Mouse (Mus musculus): ENCODE results near the gene Slc30a7. TPM values are rescaled to one million over a fixed set of nuclear protein-coding genes. Genes with fewer than 3 reads are reported as not detected.

Gene Slc30a7
- polyA plus RNA-seq, 1 experiment = 13.1 TPM

- Histone ChIP-seq H3K27ac (ENCODE audit: insufficient read depth, low read length) (no peak overlapping the region), H3K4me3 (ENCODE audit: insufficient read depth, low read length) (no peak overlapping the region), H3K4me1 (ENCODE audit: control insufficient read depth, insufficient read depth, low read length) (no peaks in the 10 kb centered on the region)
- TF ChIP-seq CTCF (IDR thresholded peaks at IDR 0.05; ENCODE audit: extremely low read depth, insufficient read depth, low read length) (no peak), POLR2A (IDR thresholded peaks at IDR 0.05; ENCODE audit: extremely low read depth, insufficient read depth, low read length) (no peak)
Observed at GRCm38 (mm10) chr3:116024669-116025068, 17.5 kb upstream of the Slc30a7 start.

DNA sequence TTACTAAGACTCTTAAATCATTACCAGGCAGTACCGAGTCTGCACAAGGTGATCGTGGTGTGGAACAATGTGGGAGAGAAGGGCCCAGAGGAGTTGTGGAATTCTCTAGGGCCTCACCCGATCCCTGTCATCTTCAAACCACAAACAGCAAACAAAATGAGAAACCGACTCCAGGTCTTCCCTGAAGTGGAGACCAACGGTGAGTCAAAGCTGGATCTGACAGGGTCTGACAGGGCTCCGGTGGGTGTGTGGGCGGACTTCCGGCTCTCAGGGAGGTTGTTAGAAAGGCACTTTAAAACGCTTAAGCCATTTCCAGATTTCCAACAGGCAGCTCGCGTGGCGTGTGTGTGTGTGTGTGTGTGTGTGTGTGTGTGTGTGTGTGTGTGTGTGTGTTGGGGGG is 17.0 kb upstream of the Slc30a7 start:
- Histone ChIP-seq H3K4me3 (ENCODE audit: insufficient read depth, low read length) (no peak overlapping the region), H3K4me1 (ENCODE audit: control insufficient read depth, insufficient read depth, low read length) (no peaks in the 10 kb centered on the region), H3K27ac (ENCODE audit: insufficient read depth, low read length) (no peak overlapping the region)
- TF ChIP-seq POLR2A (IDR thresholded peaks at IDR 0.05; ENCODE audit: extremely low read depth, insufficient read depth, low read length) (no peak), CTCF (IDR thresholded peaks at IDR 0.05; ENCODE audit: extremely low read depth, insufficient read depth, low read length) (no peak)

GRCm38 (mm10) chr3:116019136-116019535 is 11.9 kb upstream of the Slc30a7 start:
- Histone ChIP-seq H3K27ac (ENCODE audit: insufficient read depth, low read length) (no peak overlapping the region), H3K4me3 (ENCODE audit: insufficient read depth, low read length) (no peak overlapping the region), H3K4me1 (ENCODE audit: control insufficient read depth, insufficient read depth, low read length) (no peaks in the 10 kb centered on the region)
- no peak for TF ChIP-seq POLR2A (IDR thresholded peaks at IDR 0.05; ENCODE audit: extremely low read depth, insufficient read depth, low read length)
- TF ChIP-seq CTCF (IDR thresholded peaks at IDR 0.05; ENCODE audit: extremely low read depth, insufficient read depth, low read length) = no peak

GRCm38 (mm10) chr3:116018606-116019005 is 11.4 kb upstream of the Slc30a7 start:
- Histone ChIP-seq H3K27ac (ENCODE audit: insufficient read depth, low read length) (no peak overlapping the region), H3K4me3 (ENCODE audit: insufficient read depth, low read length) (no peak overlapping the region), H3K4me1 (ENCODE audit: control insufficient read depth, insufficient read depth, low read length) (no peaks in the 10 kb centered on the region)
- TF ChIP-seq POLR2A (IDR thresholded peaks at IDR 0.05; ENCODE audit: extremely low read depth, insufficient read depth, low read length) = no peak
- no peak for TF ChIP-seq CTCF (IDR thresholded peaks at IDR 0.05; ENCODE audit: extremely low read depth, insufficient read depth, low read length)

DNA sequence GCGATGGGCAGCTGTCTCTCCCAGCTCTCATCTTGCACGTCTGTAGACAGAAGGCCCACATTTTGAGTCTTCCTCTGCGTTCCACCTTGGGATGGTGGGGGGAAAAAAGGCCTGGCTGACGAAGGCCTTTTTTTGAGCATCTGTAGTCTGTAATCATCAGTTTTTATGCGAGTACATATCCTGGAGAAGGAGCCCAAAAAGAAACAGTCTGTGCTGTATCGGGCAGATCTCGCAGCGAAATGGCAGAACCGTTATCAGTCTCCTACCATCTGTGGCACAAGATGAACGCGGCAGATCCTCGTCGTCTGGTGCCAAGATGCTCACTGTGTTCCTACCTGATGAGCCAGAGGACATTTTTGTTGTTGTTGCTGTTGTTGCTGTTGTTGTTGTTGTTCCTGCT is 8.9 kb upstream of the Slc30a7 start:
- Histone ChIP-seq H3K4me3 (ENCODE audit: insufficient read depth, low read length) (no peak overlapping the region), H3K4me1 (ENCODE audit: control insufficient read depth, insufficient read depth, low read length) (no peaks in the 10 kb centered on the region), H3K27ac (ENCODE audit: insufficient read depth, low read length) (no peak overlapping the region)
- no peak for TF ChIP-seq CTCF (IDR thresholded peaks at IDR 0.05; ENCODE audit: extremely low read depth, insufficient read depth, low read length)

DNA sequence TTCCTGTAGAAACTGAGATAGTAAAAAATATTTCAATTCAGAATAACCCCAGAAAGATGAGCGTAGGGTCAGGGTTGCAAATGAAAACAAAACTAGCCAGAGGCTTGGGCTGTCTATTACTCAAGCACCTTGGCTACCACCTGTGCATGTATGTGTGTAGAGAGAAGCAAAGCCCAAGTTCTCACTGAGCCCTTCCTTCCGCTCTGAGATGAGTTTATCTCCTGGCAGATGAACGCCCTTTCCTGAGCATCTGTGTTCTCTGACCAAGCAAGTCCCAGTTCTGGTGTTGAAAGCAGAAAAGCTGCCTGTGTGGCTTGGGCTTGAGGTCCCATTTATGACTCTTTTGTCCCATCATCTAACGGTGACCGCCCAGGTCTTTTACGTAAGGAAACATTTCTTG is 7.7 kb upstream of the Slc30a7 start:
- Histone ChIP-seq H3K4me3 (ENCODE audit: insufficient read depth, low read length) (no peak overlapping the region), H3K27ac (ENCODE audit: insufficient read depth, low read length) (no peak overlapping the region), H3K4me1 (ENCODE audit: control insufficient read depth, insufficient read depth, low read length) (no peaks in the 10 kb centered on the region)
- TF ChIP-seq CTCF (IDR thresholded peaks at IDR 0.05; ENCODE audit: extremely low read depth, insufficient read depth, low read length) (no peak), POLR2A (IDR thresholded peaks at IDR 0.05; ENCODE audit: extremely low read depth, insufficient read depth, low read length) (no peak)

DNA sequence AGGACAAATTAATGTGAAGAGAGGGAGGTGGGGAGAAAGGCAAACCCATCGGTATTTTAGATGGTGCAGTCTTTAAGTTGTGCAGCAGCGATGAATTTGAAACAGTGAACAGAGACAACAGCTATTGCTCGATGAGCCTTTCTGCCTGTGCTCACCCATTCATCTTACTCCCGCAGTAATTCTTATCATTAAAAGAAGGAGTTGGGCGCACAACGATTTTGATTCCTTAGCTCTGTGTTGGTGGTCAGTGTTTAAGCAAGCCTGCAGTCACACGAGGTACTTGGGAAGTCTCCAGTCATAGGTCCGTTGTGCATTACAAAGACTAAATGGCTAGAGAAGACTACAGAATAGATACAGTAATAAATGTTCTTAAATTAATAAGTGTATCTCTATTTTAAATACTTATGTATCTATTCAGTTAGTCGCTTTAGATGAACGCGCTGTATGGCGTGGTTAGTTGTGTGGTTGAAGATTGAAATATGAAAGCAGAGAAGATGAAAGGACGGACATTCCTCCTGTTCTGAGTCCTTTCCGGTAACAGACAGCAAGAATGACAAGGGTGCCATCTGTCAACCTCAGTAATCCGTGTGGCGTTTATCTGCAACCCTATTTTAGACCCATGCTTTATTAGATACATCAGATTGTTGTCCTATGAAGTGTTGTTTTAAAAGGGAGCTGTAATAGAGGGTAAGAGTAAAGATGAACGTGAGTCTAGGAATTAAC is 2.6 kb upstream of the Slc30a7 start:
- Histone ChIP-seq H3K4me1 (ENCODE audit: control insufficient read depth, insufficient read depth, low read length) (peaks cover 1% of the 10 kb centered on the region), H3K27ac (ENCODE audit: insufficient read depth, low read length) (no peak overlapping the region), H3K4me3 (ENCODE audit: insufficient read depth, low read length) (peak overlapping the region; percentile 89)
- TF ChIP-seq CTCF (IDR thresholded peaks at IDR 0.05; ENCODE audit: extremely low read depth, insufficient read depth, low read length) (no peak), POLR2A (IDR thresholded peaks at IDR 0.05; ENCODE audit: extremely low read depth, insufficient read depth, low read length) (no peak)

DNA sequence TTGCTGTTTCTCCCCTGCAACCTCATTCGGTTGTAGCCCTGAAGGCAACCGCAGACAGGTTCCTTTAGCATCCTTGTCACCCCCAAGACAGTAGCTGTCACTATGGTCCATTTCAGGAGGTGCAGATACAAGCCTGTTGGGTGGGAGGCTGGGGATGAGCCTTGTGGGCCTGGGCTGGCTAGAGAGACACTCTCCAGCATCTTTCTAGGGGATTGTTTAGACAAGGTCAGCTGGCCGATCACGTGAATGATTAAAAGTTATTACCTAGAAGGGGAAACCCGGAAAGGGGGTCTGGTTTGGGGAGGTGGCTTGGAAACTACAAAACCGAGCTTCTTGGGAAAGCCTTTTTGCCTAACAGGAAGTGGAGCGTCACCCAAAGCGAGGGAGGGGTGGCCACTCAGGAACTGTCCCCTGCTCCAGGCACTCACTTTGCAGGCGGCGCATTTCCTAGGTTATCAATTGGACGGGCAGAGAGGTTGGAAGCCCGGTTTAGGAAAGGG is 785 bp upstream of the Slc30a7 start:
- peak overlapping the region; percentile 96 for H3K27ac ChIP-seq (ENCODE audit: insufficient read depth, low read length)
- TF ChIP-seq CTCF (IDR thresholded peaks at IDR 0.05; ENCODE audit: extremely low read depth, insufficient read depth, low read length) (no peak), POLR2A (IDR thresholded peaks at IDR 0.05; ENCODE audit: extremely low read depth, insufficient read depth, low read length) (peak; percentile 52; the same call in 1 of the 2 replicates)
- H3K4me3 ChIP-seq (ENCODE audit: insufficient read depth, low read length) = peak overlapping the region; percentile 89
- H3K4me1 ChIP-seq (ENCODE audit: control insufficient read depth, insufficient read depth, low read length) = peaks cover 1% of the 10 kb centered on the region

GRCm38 (mm10) chr3:116006284-116006977 is 775 bp downstream of the Slc30a7 start:
- TF ChIP-seq POLR2A (IDR thresholded peaks at IDR 0.05; ENCODE audit: extremely low read depth, insufficient read depth, low read length) (no peak), CTCF (IDR thresholded peaks at IDR 0.05; ENCODE audit: extremely low read depth, insufficient read depth, low read length) (no peak)
- no peak overlapping the region for H3K27ac ChIP-seq (ENCODE audit: insufficient read depth, low read length)
- H3K4me3 ChIP-seq (ENCODE audit: insufficient read depth, low read length) = peak overlapping the region; percentile 89
- peaks cover 1% of the 10 kb centered on the region for H3K4me1 ChIP-seq (ENCODE audit: control insufficient read depth, insufficient read depth, low read length)

DNA sequence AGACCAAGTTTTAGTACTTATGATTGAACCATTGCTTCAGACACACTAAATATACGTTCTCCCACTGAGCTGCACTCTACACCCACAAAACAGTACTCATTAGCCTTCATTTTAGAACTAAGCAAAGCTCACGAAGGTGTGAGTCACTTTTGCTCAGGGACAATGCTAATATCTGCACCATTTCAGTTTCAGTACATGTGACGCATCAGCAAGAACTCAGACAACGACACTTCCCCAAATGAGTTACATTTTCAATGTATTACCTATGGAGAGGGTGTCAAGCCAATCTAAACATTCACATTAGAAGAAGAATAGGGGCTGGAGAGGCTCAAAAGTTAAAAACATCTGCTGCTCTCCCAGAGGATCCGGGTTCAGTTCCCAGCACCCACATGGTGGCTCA is 10.3 kb downstream of the Slc30a7 start:
- Histone ChIP-seq H3K4me1 (ENCODE audit: control insufficient read depth, insufficient read depth, low read length) (no peaks in the 10 kb centered on the region), H3K4me3 (ENCODE audit: insufficient read depth, low read length) (no peak overlapping the region), H3K27ac (ENCODE audit: insufficient read depth, low read length) (no peak overlapping the region)
- TF ChIP-seq POLR2A (IDR thresholded peaks at IDR 0.05; ENCODE audit: extremely low read depth, insufficient read depth, low read length) (no peak), CTCF (IDR thresholded peaks at IDR 0.05; ENCODE audit: extremely low read depth, insufficient read depth, low read length) (no peak)

All from cortical plate, adult 2 months (tissue).